ENCODE assay signal across 18 mouse cellular contexts in the genomic region with DNA sequence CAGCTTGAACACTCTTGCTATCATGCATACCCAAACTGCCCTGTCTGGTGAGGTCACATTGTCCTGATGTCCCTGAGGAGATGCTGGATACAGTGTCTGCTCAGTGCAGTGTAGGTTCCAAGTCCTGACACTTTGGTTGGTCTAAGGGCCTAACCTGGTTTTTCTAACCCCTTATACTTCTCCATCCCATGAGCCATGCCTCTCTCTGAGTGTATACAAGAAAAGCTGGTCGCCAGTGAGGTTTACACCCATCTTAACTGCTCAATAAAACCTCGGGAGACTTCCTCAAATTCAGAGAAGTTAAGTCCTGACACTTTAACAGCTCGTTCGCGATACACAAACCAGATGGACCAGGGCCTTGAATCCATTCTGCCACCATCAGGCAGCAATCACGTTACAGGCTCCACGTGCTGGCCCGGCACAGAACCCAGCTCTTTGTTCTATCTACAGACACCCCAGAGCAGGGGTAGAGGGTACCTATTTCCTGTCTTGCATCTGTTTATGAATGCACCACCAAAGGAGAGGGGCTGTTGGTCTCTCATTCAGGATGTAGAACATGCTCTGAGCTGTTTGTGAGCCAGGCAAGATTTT.
A peak's percentile ranks its signal among the peaks of the same experiment; 100 is the strongest.
DNase-seq lines count a peak whose midpoint lies in the region; ATAC-seq lines count a peak whose summit lies in the region.
"Had no signal": no experiment of that assay in that cellular context is flagged by ENCODE, and none has a peak within 500 bp of the region (broad histone marks: within the 10 kb centered on the region; RNA-seq: fewer than 3 reads in every experiment).

No protein-coding gene starts in this region.

- peak; percentile 6 for DNase-seq in kidney, postnatal 14 days
- DNase-seq in hindlimb bud, embryonic 11.5 days (ENCODE audit: extremely low spot score, low read depth, low spot score): peak; percentile 63
- peak; percentile 30 for DNase-seq in thymus, postnatal 14 days
- DNase-seq in natural killer cell, adult 2 months (ENCODE audit: low spot score in 2 of 2): no peak
- DNase-seq in frontal cortex, postnatal 14 days (ENCODE audit: low spot score in 2 of 2): no peak
- DNase-seq: adrenal gland, postnatal 14 days; cerebellum, adult 2 months; cerebellum, postnatal 25 days; kidney, postnatal 36 days had no signal

- H3K27ac ChIP-seq in kidney, embryonic 16.5 days (ENCODE audit: low read length): no peak overlapping the region
- H3K27ac ChIP-seq: embryonic facial prominence, embryonic 10.5 days; hindbrain, embryonic 15.5 days; macrophage; midbrain, embryonic 12.5 days had no signal

- H3K4me1 ChIP-seq in kidney, embryonic 16.5 days (ENCODE audit: insufficient read depth, low read length): no peaks in the 10 kb centered on the region
- H3K4me1 ChIP-seq: hindbrain, embryonic 15.5 days had no signal

- H3K4me2 ChIP-seq in kidney, embryonic 16.5 days (replicated peaks; ENCODE audit: low read depth, low read length): no peak overlapping the region
- H3K4me2 ChIP-seq: heart, embryonic 11.5 days; hindbrain, embryonic 15.5 days; midbrain, embryonic 12.5 days had no signal

- WGBS in kidney, embryonic 16.5 days: 17% methylated on average over 8 of the region's 8 CpGs

- no peak for ATAC-seq in kidney, embryonic 16.5 days (ENCODE audit: low FRiP score, low TSS enrichment)
- ATAC-seq in common myeloid progenitor, adult 5-6 weeks (replicated peaks; ENCODE audit: low read depth, poor library complexity, severe bottlenecking): 0 out of 2 replicates have a peak, but pooled peaks have one; percentile 13
- ATAC-seq: forebrain, embryonic 16.5 days; intestine, embryonic 16.5 days had no signal

- no peaks in the 10 kb centered on the region for H3K27me3 ChIP-seq in kidney, embryonic 16.5 days (ENCODE audit: insufficient read depth, low read length)
- H3K27me3 ChIP-seq: hindbrain, embryonic 15.5 days had no signal

- no peaks in the 10 kb centered on the region for H3K36me3 ChIP-seq in kidney, embryonic 16.5 days (ENCODE audit: insufficient read depth, low read length)
- H3K36me3 ChIP-seq: embryonic facial prominence, embryonic 10.5 days; hindbrain, embryonic 15.5 days; midbrain, embryonic 12.5 days had no signal

- no peak overlapping the region for H3K9ac ChIP-seq in kidney, embryonic 16.5 days (replicated peaks; ENCODE audit: low read length)
- H3K9ac ChIP-seq: hindbrain, embryonic 15.5 days; midbrain, embryonic 12.5 days had no signal

- no peaks in the 10 kb centered on the region for H3K9me3 ChIP-seq in kidney, embryonic 16.5 days (ENCODE audit: low read length)
- H3K9me3 ChIP-seq: embryonic facial prominence, embryonic 10.5 days; hindbrain, embryonic 15.5 days; midbrain, embryonic 12.5 days had no signal

- no peak overlapping the region for H3K4me3 ChIP-seq in kidney, embryonic 16.5 days (ENCODE audit: low read length)
- H3K4me3 ChIP-seq: embryonic facial prominence, embryonic 10.5 days; hindbrain, embryonic 15.5 days; midbrain, embryonic 12.5 days had no signal

Comparison
In these comparisons a context has a peak if more than half of its experiments do, and no peak if none do; other contexts are left out.
1. DNase-seq: peak in kidney, postnatal 14 days (single experiment), hindlimb bud, embryonic 11.5 days (single experiment) and thymus, postnatal 14 days (single experiment); none in natural killer cell, adult 2 months (0 of 2) and frontal cortex, postnatal 14 days (0 of 2).